Mouse (Mus musculus) E14TG2a.4 (cell line): ENCODE results near the gene Crip2.

Experiments
- H3K27me3 ChIP-seq: 2 replicates; pipeline ENCODE4 v1.6.1; 2014; ENCODE audit warnings: low read length, control low read depth; ENCODE audit not compliant: insufficient read depth
- H3K36me3 ChIP-seq: 2 replicates; pipeline ENCODE4 v1.6.1; 2014; ENCODE audit warnings: low read length, control low read depth; ENCODE audit not compliant: insufficient read depth
- H3K4me1 ChIP-seq: replicated peaks from 2 replicates; pipeline ENCODE4 v1.6.1; 2014; ENCODE audit warnings: low read depth, low read length, control low read depth
- H3K4me3 ChIP-seq: replicated peaks from 2 replicates; pipeline ENCODE4 v1.5.1; 2014; ENCODE audit warnings: mild to moderate bottlenecking, low read length
- H3K9me3 ChIP-seq: 2 replicates; pipeline ENCODE4 v1.6.1; 2014; ENCODE audit warnings: low read length, control low read depth
- CTCF ChIP-seq: conservative IDR thresholded peaks from 2 replicates; pipeline ENCODE4 v1.5.1; 2014; ENCODE audit warnings: low read length
- NANOG ChIP-seq: IDR thresholded peaks from 2 replicates; pipeline ENCODE4 v1.6.1; 2014; ENCODE audit warnings: borderline replicate concordance, low read length, mixed read lengths
- POU5F1 ChIP-seq: IDR thresholded peaks from 2 replicates; pipeline ENCODE4 v1.6.1; 2014; ENCODE audit warnings: low read length, borderline replicate concordance

Crip2 gene

DNA sequence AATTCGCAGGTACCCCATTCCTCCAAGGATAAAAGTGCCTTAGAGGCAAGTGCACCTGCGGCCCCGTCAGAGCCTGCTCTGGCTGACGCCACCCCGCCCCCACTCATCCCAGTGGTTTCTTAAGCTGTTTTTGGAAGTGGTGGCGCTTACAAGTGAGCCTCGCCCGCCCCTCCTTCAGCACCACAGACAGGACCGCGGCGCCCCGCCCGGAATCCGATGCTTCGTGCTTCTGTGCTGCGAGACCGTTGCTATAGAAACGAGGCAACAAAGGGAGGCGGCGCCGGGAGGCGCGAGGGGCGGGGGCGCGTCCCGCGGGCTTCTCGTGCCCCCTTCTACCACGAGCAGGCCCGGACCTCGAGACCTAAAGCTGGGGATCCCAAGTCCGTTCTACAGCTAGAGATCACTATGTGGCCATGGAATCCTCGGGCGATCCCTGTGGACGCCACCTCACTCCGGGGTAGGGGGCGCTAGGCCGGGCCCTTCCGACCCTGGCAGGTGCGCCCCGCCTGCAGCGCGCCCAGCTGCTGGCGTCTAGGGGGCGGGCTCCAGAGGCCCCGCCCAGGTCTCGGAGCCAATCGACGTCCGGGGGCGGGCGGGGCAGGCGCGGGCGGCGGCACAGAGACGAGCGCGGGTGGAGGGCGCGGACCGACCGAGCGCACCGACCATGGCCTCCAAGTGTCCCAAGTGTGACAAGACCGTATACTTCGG is at the start of gene Crip2:
Gene Crip2 (plus strand): TSS at position 329 of the 708 bp plus-strand sequence.
- Histone ChIP-seq H3K27me3 (peaks cover 24% of the 10 kb centered on the region), H3K4me3 (peak within 1 kb of the TSS; percentile 90), H3K9me3 (no peaks in the 10 kb centered on the region), H3K36me3 (peaks cover 65% of the 10 kb centered on the region), H3K4me1 (peaks cover 78% of the 10 kb centered on the region)
- TF ChIP-seq CTCF: no peak
- no peak for TF ChIP-seq NANOG
- TF ChIP-seq POU5F1: no peak

DNA sequence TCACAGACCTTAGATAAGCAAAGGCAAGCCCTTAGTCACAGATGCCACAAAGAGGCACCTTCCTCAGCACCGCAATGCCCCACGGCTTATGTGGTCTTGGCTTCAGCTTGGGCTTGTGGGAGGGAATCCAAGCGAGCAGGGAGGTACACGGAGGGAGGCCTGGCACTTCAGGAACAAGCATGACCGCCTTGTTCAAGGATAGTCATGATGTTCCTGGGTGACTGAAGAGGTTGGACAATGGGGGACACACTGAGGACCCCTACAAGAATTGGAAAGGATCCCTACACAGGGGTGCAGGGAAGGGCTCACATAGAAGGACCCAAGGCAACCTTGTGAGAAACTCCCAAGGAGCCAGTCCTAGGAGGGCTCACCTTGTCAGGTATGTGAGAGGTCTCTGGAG is 43.0 kb upstream of the Crip2 start:
- Histone ChIP-seq H3K27me3 (peaks cover 18% of the 10 kb centered on the region), H3K4me1 (peaks cover 64% of the 10 kb centered on the region), H3K4me3 (peak overlapping the region; percentile 91), H3K36me3 (peaks cover 20% of the 10 kb centered on the region), H3K9me3 (no peaks in the 10 kb centered on the region)
- no peak for TF ChIP-seq NANOG
- no peak for TF ChIP-seq CTCF

DNA sequence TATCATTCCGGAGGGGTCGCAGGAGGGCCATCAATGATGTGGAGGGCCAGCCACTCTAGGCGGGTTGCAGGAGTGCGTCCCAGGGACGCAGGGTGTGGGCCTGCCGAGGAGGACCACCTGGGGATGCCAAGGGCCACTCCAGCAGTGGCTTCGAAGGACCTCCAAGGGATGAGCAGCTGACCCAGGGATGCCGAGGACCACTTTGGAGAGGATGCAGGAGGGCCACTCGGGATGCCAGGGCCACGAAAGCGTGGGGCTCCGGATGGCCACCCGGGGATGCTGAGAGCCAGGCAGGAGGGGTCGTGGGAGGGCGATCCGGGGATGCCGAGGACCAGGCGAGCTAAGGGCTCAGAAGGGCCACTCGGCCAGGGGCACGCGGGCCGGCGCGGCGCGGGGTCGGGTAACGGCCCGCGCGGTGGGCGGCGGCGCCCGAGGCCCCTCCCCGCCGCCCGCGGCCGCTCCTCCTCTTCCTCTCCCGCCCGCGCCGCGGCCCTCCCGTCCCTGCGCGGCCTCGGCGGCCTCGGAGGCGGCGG is 42.2 kb upstream of the Crip2 start, which contains the start of gene Mta1:
Gene Mta1 (plus strand): TSS at position 530 of the 533 bp plus-strand sequence.
- Histone ChIP-seq H3K27me3 (peaks cover 18% of the 10 kb centered on the region), H3K4me3 (peak within 1 kb of the TSS; percentile 91), H3K4me1 (peaks cover 72% of the 10 kb centered on the region), H3K9me3 (no peaks in the 10 kb centered on the region), H3K36me3 (peaks cover 25% of the 10 kb centered on the region)
- TF ChIP-seq POU5F1 (no peak), CTCF (no peak), NANOG (no peak)

DNA sequence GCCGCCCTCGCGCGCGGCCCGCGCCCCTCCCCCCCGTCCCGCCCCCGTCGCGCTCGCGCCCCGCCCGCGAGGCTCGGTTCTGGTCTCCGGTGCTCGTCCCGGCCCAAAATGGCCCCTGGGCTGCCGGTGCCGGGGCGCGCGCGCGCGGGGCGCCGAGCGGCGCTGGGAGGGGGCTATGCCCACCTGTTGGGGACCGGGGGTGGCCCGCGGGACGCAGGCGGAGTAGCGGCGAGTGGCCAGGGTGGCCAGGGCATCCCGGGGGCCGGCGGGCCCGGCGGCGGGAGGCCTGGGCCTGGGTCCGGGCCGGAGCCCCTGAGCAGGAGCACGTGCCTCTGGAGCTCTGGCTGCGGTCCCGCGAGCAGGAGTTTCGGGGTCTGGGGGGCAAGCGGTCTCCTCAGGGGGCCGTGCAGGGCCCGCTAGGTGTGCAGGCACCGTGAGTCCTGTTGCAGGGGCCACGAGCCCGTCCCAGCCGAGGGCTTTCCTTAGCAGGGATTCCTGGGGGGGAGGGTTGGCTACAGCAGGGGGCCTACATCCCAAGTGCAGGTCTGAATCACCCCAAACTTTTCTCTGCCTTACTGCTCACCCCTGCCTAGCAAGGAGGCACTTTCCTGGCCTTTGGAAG is 41.4 kb upstream of the Crip2 start:
- Histone ChIP-seq H3K27me3 (peaks cover 18% of the 10 kb centered on the region), H3K36me3 (peaks cover 31% of the 10 kb centered on the region), H3K9me3 (no peaks in the 10 kb centered on the region), H3K4me3 (peak overlapping the region; percentile 91), H3K4me1 (peaks cover 80% of the 10 kb centered on the region)
- no peak for TF ChIP-seq CTCF
- TF ChIP-seq POU5F1: no peak
- no peak for TF ChIP-seq NANOG

DNA sequence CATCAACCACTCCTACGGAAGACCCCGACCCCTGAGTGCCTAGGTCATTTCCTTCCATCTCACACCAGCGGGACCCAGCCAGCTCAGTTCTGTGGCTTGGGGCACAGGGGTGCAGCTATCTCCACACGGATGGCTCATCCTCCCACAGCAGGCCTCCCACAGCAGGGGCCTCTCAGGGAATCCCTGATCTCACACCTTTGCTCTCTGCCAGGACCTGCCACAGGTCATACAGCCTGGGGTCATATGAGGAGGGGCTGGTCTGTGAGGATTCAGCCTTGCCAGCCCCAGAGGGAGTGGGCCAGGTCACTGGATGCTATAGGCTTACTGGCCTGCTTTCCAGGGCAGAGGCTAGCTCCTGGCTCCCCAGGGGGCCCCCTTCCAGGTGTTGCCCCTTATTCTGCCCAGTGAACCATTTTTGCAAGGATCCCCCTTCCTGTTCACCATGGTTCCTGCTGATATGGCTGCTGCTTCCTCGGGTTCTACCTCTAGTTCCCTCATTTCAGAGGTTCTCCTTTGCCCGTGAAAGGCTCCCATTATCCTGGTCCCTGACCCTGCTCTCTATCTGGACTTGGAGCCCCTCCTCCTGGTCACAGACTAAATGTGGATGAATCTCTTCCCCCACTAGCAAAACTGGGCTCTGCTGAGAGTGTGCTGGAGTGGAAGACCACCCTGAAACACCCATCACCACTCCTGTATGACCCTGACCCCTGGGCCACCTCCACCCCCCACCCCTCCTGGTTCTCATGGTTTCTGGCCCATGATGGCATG is 40.4 kb upstream of the Crip2 start:
- peaks cover 32% of the 10 kb centered on the region for H3K36me3 ChIP-seq
- H3K4me1 ChIP-seq: peaks cover 90% of the 10 kb centered on the region
- TF ChIP-seq POU5F1: no peak
- TF ChIP-seq NANOG: no peak
- no peak for TF ChIP-seq CTCF
- peaks cover 18% of the 10 kb centered on the region for H3K27me3 ChIP-seq
- peak overlapping the region; percentile 91 for H3K4me3 ChIP-seq
- H3K9me3 ChIP-seq: no peaks in the 10 kb centered on the region

DNA sequence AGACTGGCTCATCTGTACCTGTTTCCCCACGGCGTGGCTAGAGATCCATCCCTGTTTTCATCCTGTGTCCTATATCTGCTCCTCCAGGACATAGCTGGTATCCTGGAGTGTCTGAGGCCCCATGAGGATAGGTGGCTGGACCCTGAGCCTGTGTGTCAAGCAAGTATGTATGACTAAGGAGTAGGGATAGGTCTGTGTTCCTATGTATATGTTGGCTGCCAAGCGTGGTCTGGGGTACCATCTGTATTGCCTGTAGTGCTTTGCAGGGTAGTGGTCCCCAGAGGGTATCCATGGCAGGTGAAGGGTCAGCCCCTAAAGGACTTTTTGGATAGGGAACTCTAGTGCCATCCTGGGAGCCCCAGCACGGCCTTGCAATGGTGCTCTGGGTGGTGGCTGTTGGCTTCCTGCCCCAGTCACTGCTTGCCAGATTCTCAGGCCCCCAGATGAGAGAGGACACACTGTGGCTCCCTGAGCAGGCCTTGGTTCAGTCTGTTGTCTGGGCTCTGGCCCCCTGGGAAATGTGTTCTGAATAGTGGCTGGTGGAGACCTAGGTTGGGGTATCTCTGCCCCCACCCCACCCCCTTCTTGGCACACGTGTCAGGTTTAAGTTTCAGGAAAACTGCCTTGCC is 39.5 kb upstream of the Crip2 start:
- Histone ChIP-seq H3K36me3 (peaks cover 32% of the 10 kb centered on the region), H3K27me3 (peaks cover 12% of the 10 kb centered on the region; the same call in 1 of the 2 replicates), H3K4me3 (peak overlapping the region; percentile 91), H3K9me3 (no peaks in the 10 kb centered on the region), H3K4me1 (peaks cover 91% of the 10 kb centered on the region)
- TF ChIP-seq NANOG (no peak), POU5F1 (no peak), CTCF (no peak)

DNA sequence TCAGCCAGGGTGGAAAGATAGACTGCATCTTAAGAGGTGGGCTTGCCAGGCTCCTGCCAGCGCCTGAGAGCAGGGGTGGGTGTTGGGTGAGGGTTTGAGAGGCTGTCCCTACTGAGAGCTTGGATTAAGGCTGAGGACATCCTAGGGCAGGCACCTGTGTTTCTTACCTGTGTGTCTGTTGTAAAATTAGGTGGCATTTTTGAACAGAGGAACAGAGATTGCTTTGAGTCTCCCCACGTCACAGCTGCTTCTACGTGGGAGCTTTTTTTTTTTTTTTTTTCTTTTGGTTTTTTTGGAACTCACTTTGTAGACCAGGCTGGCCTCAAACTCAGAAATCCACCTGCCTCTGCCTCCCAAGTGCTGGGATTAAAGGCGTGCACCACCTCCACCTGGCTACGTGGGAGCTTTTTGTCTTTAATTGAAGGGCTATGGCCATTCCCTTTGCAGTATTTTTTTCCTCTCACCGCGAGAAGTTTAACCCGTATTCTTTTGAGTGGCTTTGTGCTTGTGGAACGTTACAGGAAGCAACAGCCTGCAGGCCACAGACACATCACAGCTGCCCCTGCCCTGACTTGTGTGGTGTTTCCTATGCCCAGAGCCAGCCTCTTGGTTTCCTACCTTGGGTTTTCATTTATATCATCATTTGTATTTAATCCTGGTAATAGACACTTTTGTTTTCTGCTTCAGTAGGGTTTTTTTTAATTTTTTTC is 38.6 kb upstream of the Crip2 start:
- peaks cover 32% of the 10 kb centered on the region for H3K36me3 ChIP-seq
- peak overlapping the region; percentile 91 for H3K4me3 ChIP-seq
- peaks cover 87% of the 10 kb centered on the region for H3K4me1 ChIP-seq
- TF ChIP-seq POU5F1 (no peak), NANOG (no peak), CTCF (no peak)
- H3K27me3 ChIP-seq: 0 out of 2 replicates have a peak, but pooled peaks cover 6% of the 10 kb centered on the region
- no peaks in the 10 kb centered on the region for H3K9me3 ChIP-seq
